16 mouse cellular contexts compared by ENCODE assay signal in the genomic region with DNA sequence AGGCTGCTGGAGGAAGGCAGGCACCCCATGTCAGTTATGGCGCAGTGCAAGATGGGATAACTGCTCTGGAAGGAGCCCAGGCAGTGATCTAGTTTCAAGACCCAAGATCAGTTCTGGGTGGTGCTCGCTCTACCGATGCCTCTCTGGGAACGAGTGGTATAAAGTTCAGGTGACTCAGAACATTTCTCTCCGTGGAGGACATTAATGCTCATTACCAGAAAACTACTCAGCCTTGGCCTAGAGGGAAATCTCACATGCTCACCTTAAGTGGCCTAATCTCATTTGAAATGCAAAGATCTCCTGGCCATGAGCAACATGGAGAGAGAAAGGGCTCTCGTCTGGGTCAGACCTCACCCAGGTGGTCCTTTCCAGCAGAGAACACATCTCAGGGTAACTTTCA.
"Had no signal": no experiment of that assay in that cellular context is flagged by ENCODE, and none has a peak within 500 bp of the region (broad histone marks: within the 10 kb centered on the region; RNA-seq: fewer than 3 reads in every experiment).

No protein-coding gene starts in this region.

- H3K9me3 ChIP-seq: limb, embryonic 10.5 days; liver, embryonic 15.5 days; midbrain, embryonic 10.5 days; neural tube, embryonic 15.5 days; stomach, embryonic 15.5 days had no signal

- H3K27me3 ChIP-seq: liver, embryonic 15.5 days; neural tube, embryonic 15.5 days; stomach, embryonic 15.5 days had no signal

- H3K4me1 ChIP-seq: neural tube, embryonic 15.5 days; stomach, embryonic 15.5 days had no signal

- H3K4me3 ChIP-seq: left cerebral cortex, adult 2 months; limb, embryonic 10.5 days; liver, embryonic 15.5 days; midbrain, embryonic 10.5 days; myocyte; neural tube, embryonic 15.5 days; stomach, embryonic 15.5 days had no signal

- H3K9ac ChIP-seq: liver, embryonic 15.5 days; neural tube, embryonic 15.5 days; stomach, embryonic 15.5 days had no signal

- H3K27ac ChIP-seq: left cerebral cortex, adult 2 months; limb, embryonic 10.5 days; liver, embryonic 15.5 days; midbrain, embryonic 10.5 days; neural tube, embryonic 15.5 days had no signal

- ATAC-seq: intestine, embryonic 16.5 days; lung, postnatal 0 days had no signal

- H3K4me2 ChIP-seq: liver, embryonic 11.5 days; liver, embryonic 15.5 days; neural tube, embryonic 15.5 days; stomach, embryonic 15.5 days had no signal

- H3K36me3 ChIP-seq: limb, embryonic 10.5 days; liver, embryonic 15.5 days; midbrain, embryonic 10.5 days; neural tube, embryonic 15.5 days; stomach, embryonic 15.5 days had no signal

- DNase-seq: kidney, postnatal 14 days; lung, adult 2 months; midbrain, embryonic 14.5 days; right cerebral cortex, adult 18-20 months; right cerebral cortex, postnatal 25 days; thymus, postnatal 4 days had no signal
